Mouse (Mus musculus): ENCODE measurements around the gene Slc34a3. TPM values are rescaled to one million over a fixed set of nuclear protein-coding genes. Genes with fewer than 3 reads are reported as not detected.
"Not testable (repeated sequence)": the region's sequence is repeated elsewhere in the genome, so short reads cannot be mapped to it uniquely, and the experiment has no call there.

The Slc34a3 gene
- polyA plus RNA-seq, 1 experiment from 2014 or later, result not detected

DNA sequence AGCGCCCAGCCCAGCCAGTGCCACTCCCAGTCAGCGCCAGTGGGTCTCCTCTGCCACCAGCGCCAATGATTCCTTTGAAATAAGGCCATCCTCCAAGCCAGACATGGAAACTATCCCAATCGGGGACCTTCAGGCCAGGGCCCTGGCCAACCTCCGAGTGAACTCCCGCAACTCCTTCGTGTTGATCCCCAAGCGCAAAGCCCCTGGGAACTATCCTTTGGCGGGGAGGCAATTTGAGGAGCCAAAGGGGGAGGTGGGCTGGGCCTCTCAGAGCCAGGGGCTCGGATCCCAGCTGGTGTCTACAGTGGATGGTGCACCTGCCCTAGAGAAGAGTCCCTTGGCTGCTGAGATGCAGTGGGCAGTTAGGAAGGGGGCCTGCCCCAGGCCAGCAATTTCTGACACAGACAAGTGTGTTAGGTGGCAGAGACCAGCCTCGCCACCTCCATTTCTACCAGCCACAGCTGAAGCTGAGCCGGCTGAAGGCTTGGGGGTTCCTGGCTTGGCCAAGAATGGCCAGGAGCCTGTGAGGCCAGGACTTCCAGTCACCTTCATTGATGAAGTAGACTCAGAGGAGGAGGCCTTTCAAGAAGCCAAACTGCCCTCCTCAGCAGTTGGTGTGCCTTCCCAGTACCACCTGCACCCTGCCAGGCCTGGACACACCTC is 29.6 kb upstream of the Slc34a3 start:
- Histone ChIP-seq H3K27ac (no peak overlapping the region), H3K9me3 (replicated peaks) (no peaks in the 10 kb centered on the region), H3K27me3 (peaks cover 22% of the 10 kb centered on the region), H3K9ac (peak overlapping the region; percentile 75), H3K36me3 (ENCODE audit: poor library complexity, severe bottlenecking) (peaks cover 11% of the 10 kb centered on the region; the same call in 1 of the 2 replicates), H3K4me1 (peaks cover 58% of the 10 kb centered on the region), H3K4me2 (peak overlapping the region; percentile 99), H3K4me3 (peak overlapping the region; percentile 66)
- WGBS, result 25% methylated on average over 12 of the region's 12 CpGs
- no peak for ATAC-seq

GRCm38 (mm10) chr2:25262795-25263622 is 28.8 kb upstream of the Slc34a3 start:
- no peak; the same call in 1 of the 2 replicates for ATAC-seq
- peak overlapping the region; percentile 99 for H3K4me2 ChIP-seq
- peaks cover 4% of the 10 kb centered on the region; the same call in 1 of the 2 replicates for H3K36me3 ChIP-seq (ENCODE audit: poor library complexity, severe bottlenecking)
- 0 out of 2 replicates have a peak overlapping the region, but pooled peaks have one; percentile 42 for H3K27ac ChIP-seq
- H3K27me3 ChIP-seq, result peaks cover 22% of the 10 kb centered on the region
- peak overlapping the region; percentile 75 for H3K9ac ChIP-seq
- peaks cover 56% of the 10 kb centered on the region for H3K4me1 ChIP-seq
- H3K4me3 ChIP-seq, result peak overlapping the region; percentile 66
- under 1% methylated on average over 82 of the region's 82 CpGs for WGBS
- no peaks in the 10 kb centered on the region for H3K9me3 ChIP-seq (replicated peaks)

DNA sequence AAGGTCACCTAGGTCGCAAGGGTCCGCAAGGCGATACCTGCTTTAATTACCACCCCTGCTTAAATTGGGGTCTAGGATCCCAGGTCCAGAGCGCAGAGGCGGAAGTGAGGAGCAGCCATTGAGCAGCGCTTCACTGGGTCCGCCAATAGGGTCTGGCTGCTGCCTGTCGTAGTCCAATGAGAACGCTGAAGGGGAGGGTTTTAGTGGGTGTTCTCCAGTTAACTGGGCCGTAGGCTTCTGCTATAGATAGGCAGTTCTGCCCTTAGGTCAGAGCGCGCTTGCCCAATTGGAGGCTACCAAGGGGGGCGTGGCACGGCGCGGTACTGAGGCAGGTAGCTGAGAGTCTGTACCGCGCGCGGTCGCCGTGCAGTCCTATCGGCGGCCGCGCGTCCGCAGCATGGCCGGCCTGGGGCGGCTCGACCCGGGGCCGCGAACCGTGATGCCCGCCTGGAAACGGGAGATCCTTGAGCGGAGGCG is 28.2 kb upstream of the Slc34a3 start, which contains the start of gene Tprn:
Gene Tprn (plus strand): TSS at position 328 of the 477 bp plus-strand sequence.
- Histone ChIP-seq H3K9ac (peak within 1 kb of the TSS; percentile 75), H3K4me1 (peaks cover 53% of the 10 kb centered on the region), H3K4me3 (peak within 1 kb of the TSS; percentile 66), H3K27ac (0 out of 2 replicates have a peak within 1 kb of the TSS, but pooled peaks have one; percentile 44), H3K36me3 (ENCODE audit: poor library complexity, severe bottlenecking) (no peaks in the 10 kb centered on the region), H3K9me3 (replicated peaks) (no peaks in the 10 kb centered on the region), H3K27me3 (peaks cover 22% of the 10 kb centered on the region), H3K4me2 (peak within 1 kb of the TSS; percentile 99)
- 0% methylated on average over 39 of the region's 39 CpGs for WGBS
- ATAC-seq, result peak; percentile 100

DNA sequence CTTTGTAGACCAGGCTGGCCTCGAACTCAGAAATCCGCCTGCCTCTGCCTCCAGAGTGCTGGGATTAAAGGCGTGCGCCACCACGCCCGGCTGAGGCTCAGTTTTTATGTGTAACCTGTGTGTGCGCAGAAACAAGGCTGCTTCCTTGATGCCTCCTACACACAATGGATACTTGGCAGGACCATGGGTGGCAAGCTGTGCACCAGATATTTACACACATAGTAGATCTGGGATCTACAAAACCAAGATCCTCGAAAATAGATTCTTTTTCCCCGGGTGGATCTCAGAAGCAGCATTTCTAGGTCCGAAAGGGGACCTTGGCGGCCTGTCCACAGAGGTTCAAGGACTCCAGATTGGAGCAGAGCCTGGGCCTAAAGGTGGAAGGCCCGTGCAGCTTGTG is 27.7 kb upstream of the Slc34a3 start:
- Histone ChIP-seq H3K4me1 (peaks cover 52% of the 10 kb centered on the region), H3K36me3 (ENCODE audit: poor library complexity, severe bottlenecking) (no peaks in the 10 kb centered on the region), H3K9ac (peak overlapping the region; percentile 60), H3K27me3 (peaks cover 22% of the 10 kb centered on the region), H3K4me3 (peak overlapping the region; percentile 66), H3K9me3 (replicated peaks) (no peaks in the 10 kb centered on the region), H3K4me2 (peak overlapping the region; percentile 99), H3K27ac (0 out of 2 replicates have a peak overlapping the region, but pooled peaks have one; percentile 44)
- peak; percentile 14; the same call in 1 of the 2 replicates for ATAC-seq
- WGBS, result 49% methylated on average over 12 of the region's 12 CpGs

DNA sequence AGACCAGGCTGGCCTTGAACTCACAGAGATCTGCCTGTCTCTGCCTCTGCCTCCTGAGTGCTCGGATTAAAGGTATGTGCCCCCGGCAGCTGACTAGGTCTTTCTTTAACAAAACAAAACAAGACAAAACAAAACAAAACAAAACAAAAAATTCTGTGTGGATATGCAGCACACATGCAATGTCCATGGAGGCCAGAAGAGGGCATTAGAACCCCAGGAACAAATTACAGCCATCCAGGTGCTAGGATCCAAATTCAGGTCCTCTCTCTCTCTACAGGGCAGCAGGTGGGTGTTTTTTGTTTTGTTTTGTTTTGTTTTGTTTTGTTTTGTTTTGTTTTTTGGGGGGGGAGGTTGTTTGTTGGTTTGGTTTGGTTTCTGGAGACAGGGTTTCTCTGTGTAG is 24.7 kb upstream of the Slc34a3 start:
- Histone ChIP-seq H3K9ac (no peak overlapping the region), H3K9me3 (replicated peaks) (no peaks in the 10 kb centered on the region), H3K4me1 (peaks cover 42% of the 10 kb centered on the region), H3K27ac (no peak overlapping the region), H3K27me3 (peaks cover 10% of the 10 kb centered on the region), H3K4me3 (no peak overlapping the region), H3K4me2 (no peak overlapping the region), H3K36me3 (ENCODE audit: poor library complexity, severe bottlenecking) (no peaks in the 10 kb centered on the region)
- 43% methylated on average over 2 of the region's 2 CpGs for WGBS
- no peak for ATAC-seq

GRCm38 (mm10) chr2:25257250-25257649 is 23.1 kb upstream of the Slc34a3 start:
- WGBS, result 86% methylated on average over 5 of the region's 5 CpGs
- H3K27ac ChIP-seq; H3K27me3 ChIP-seq; H3K4me2 ChIP-seq; ATAC-seq; H3K4me3 ChIP-seq; H3K9ac ChIP-seq; H3K9me3 ChIP-seq (replicated peaks); H3K36me3 ChIP-seq (ENCODE audit: poor library complexity, severe bottlenecking): not testable (repeated sequence)
- H3K4me1 ChIP-seq, result peaks cover 32% of the 10 kb centered on the region

- H3K36me3 ChIP-seq (ENCODE audit: poor library complexity, severe bottlenecking), result peaks cover 12% of the 10 kb centered on the region
- peak overlapping the region; percentile 91 for H3K9ac ChIP-seq
- H3K4me1 ChIP-seq, result peaks cover 27% of the 10 kb centered on the region
- H3K27me3 ChIP-seq; H3K9me3 ChIP-seq (replicated peaks); H3K27ac ChIP-seq; ATAC-seq: not testable (repeated sequence)
- peak overlapping the region; percentile 83 for H3K4me2 ChIP-seq
- 63% methylated on average over 12 of the region's 12 CpGs for WGBS
- H3K4me3 ChIP-seq, result peak overlapping the region; percentile 98
These were observed 22.4 kb upstream of the Slc34a3 start for GRCm38 (mm10) chr2:25256443-25257109.

GRCm38 (mm10) chr2:25255284-25255779 is 21.2 kb upstream of the Slc34a3 start, which contains the start of gene Tmem203:
Gene Tmem203, plus strand, starts transcription at chr2:25255439.
- peak; percentile 92 for ATAC-seq
- Histone ChIP-seq H3K9ac (peak within 1 kb of the TSS; percentile 91), H3K4me3 (peak within 1 kb of the TSS; percentile 98), H3K27me3 (no peaks in the 10 kb centered on the region), H3K36me3 (ENCODE audit: poor library complexity, severe bottlenecking) (peaks cover 24% of the 10 kb centered on the region), H3K4me1 (peaks cover 26% of the 10 kb centered on the region), H3K4me2 (peak within 1 kb of the TSS; percentile 83), H3K9me3 (replicated peaks) (no peaks in the 10 kb centered on the region), H3K27ac (peak within 1 kb of the TSS; percentile 80)
- WGBS, result under 1% methylated on average over 39 of the region's 39 CpGs

GRCm38 (mm10) chr2:25252331-25252730 is 18.2 kb upstream of the Slc34a3 start:
- WGBS, result 88% methylated on average over 1 of the region's 1 CpGs
- Histone ChIP-seq H3K4me2 (no peak overlapping the region), H3K27ac (no peak overlapping the region), H3K4me3 (no peak overlapping the region), H3K9me3 (replicated peaks) (no peaks in the 10 kb centered on the region), H3K27me3 (no peaks in the 10 kb centered on the region), H3K9ac (no peak overlapping the region), H3K36me3 (ENCODE audit: poor library complexity, severe bottlenecking) (peaks cover 54% of the 10 kb centered on the region), H3K4me1 (peaks cover 22% of the 10 kb centered on the region)
- no peak for ATAC-seq

GRCm38 (mm10) chr2:25246183-25247072 is 12.3 kb upstream of the Slc34a3 start, which contains the start of gene AL732309.1:
Gene AL732309.1, minus strand, starts transcription at chr2:25246863.
- H3K27me3 ChIP-seq, result peaks cover 3% of the 10 kb centered on the region; the same call in 1 of the 2 replicates
- ATAC-seq, result no peak
- H3K9ac ChIP-seq, result no peak within 1 kb of the TSS
- no peaks in the 10 kb centered on the region for H3K9me3 ChIP-seq (replicated peaks)
- no peak within 1 kb of the TSS for H3K4me3 ChIP-seq
- no peak within 1 kb of the TSS for H3K27ac ChIP-seq
- 93% methylated on average over 10 of the region's 10 CpGs for WGBS
- H3K4me2 ChIP-seq, result no peak within 1 kb of the TSS
- peaks cover 14% of the 10 kb centered on the region for H3K4me1 ChIP-seq
- H3K36me3 ChIP-seq (ENCODE audit: poor library complexity, severe bottlenecking), result peaks cover 66% of the 10 kb centered on the region

All from forebrain, embryonic 13.5 days (tissue).